Mouse (Mus musculus): ENCODE data around the gene Rpl27.

- peak; percentile 42; the same call in 1 of the 2 replicates for TF ChIP-seq CTCF (IDR thresholded peaks at IDR 0.05; ENCODE audit: extremely low read depth, insufficient read length, insufficient replicate concordance, low read depth, low read length)
- no peak for TF ChIP-seq POLR2A (IDR thresholded peaks at IDR 0.05; ENCODE audit: low read depth, low read length)
Measured at GRCm38 (mm10) chr11:101450394-101450793, 8.3 kb downstream of the Rpl27 start.
